Mouse (Mus musculus) forelimb bud, embryonic 11.5 days (tissue): ENCODE results near the gene Popdc3.
A peak's percentile ranks its signal among the peaks of the same experiment; 100 is the strongest.
"Not testable (repeated sequence)": the region's sequence is repeated elsewhere in the genome, so short reads cannot be mapped to it uniquely, and the experiment has no call there.

Experiments used
- DNase-seq: peaks from one replicate; pipeline ENCODE4 v3.0.0-alpha.2; 2012; ENCODE audit warnings: low read depth, low spot score

Gene Popdc3

DNA sequence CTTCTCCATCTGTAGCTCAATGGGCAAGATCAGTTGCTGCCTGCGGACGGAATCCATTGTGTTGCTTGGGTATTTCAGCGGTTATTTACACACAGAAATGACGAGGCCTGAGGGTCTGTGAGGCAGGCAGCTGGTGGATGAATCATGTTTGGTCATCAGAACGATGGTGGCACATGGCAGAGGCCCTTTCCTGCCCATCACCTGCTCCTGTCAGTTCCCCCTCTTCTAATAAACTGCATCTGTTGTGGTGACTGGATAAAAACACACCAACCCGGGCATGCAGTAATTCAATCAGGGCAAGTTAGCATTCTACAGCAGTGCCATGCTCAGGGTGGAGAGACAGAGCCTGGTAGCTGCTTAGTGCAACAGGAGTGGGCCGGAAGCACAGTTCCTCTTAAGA is 133.7 kb downstream of the Popdc3 start:
- no peak for DNase-seq

- DNase-seq: no peak
These were observed 137.0 kb downstream of the Popdc3 start for GRCm38 (mm10) chr10:45314865-45315264.

DNA sequence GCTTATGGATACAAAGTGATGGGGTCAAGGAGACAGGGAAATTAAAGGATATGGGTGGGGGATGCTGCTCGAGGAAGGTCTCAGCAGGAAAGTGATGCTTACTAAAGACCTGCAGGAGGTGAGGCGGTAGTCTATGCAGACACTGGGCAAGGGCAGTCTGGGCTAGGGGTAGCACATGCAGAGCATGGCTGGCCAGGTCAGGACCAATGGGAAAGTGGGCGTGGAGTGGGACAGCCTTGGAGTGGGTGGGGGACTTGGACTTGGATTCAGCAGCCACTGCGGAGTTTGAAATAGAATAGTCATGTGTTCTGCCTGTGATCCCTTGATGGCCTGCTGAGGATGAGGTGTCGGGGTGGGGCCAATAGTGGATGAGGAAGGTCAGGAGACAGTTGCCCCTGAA is 141.0 kb downstream of the Popdc3 start:
- no peak for DNase-seq

DNA sequence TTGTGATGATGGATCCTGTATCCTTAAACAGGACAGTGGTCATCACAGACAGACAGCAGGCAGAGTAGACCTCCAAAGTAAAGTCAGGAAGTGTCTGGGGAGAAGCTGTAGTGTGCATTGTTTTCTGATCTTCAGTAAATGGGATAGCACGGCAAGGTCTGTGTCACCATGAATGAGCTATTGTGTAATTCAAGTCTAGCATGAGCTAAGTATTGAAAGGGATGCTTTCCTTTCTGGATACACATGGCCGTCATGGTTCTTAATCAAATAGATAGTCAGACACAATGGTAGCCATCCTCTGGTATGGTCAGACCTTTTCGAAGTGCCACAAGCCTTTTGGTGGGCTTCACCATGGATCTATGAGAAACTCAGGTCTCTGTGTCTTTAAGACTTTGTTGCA is 142.4 kb downstream of the Popdc3 start:
- no peak for DNase-seq

- no peak for DNase-seq
These were observed 146.3 kb downstream of the Popdc3 start for GRCm38 (mm10) chr10:45324159-45324558.

DNA sequence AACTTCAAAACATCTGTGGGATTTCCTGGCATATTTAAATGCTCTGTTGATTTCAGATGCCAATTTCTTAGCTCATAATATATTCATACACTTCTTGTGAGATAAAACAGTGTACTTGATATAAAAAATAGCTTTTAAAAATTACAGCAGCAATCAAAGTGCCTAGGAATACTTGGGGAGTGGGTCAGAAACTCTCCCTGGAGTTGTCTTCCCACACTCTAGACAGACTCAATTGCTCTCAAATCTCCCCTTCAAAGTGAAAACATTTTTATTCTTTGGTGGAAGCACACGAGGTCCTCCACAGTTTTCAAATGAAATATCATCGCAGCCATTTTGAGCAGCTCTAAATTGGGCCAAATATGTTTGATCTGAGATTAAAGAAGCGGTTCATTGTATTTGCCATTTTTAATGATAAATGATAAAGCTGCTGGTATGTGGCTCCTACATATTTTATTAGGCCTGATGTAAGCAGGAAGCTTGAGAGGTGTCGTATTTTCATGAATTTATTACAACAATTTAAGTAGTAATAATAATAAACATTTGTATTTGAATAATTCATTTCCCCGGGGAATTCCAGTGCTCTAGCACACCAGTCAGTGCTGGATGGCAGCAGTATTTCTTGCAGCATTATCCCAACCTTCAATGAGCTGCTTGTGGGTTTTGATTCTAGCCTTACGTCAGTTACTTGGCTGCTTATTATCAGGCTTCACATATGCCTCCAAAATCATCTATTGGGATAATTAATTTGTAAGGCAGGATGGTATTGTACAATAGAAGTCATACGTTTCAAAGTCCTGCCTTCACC is 150.5 kb downstream of the Popdc3 start:
- no peak for DNase-seq

DNA sequence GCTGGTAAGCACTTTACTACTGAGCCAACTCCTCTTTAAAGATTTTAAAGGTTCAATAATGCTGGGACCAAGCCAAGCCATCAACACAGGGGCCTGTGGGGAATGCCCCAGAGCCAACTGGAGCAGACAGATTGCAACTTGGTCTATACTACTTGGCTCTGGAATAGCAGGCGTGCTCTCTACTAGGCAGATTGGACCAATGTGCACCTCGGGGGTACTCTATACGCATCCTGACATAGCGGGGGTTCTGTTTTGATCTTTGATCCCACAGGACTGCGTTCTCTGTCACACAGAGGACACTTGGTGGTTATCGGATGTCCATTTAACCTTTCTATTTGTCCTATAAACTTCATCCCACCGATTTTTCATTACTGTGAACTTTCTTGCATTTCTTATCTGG is 157.0 kb downstream of the Popdc3 start:
- no peak for DNase-seq

DNA sequence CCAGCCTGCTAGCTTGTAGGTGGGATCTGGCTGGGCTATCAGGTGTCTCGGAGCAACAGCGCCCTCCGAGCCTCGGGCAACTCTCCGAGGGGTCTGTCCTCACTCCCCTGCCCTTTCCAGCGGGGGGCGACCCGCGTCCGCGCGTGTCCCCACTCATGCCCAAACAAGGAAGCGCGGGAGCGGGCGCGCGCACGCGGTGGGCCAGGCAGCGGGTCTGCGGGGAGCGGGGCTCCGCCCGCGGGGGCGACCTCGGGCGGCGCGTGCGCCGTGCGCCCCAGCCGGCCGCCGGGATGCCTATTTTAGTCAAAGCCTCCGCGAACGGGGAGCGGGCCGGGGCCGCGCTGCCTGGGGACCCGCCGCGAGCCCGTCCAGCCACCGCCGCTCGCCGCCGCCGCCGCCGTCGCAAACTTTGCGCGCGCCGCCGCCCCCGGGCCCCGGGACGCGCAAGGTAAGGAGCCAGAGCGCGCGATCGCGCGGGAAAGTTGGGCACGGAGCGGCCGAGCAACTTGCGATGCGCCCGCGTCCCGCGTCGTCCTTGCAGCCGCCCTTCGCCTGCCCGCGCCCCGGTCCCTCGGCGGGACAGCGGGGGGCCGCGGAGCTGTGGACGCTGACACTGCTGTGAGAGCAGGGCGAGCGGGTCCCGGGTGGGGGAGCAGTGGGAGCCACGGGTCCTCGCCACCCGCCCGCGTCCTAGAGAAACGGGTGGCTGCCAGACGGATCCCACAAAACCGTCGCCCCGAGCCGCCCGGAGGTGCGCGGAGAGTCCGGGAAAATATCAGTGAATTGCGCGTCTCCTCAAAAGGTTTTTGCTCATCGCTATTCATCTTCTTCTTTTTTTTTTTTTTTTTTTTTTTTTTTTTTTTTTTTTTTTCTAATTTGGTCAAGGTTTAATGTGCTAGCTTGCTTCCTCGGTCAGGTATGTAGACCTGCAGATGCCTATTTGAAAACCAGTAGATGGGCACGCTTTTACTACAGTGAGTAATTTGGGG is 157.8 kb downstream of the Popdc3 start, which contains the start of gene Bves:
Gene Bves, plus strand, starts transcription at position 339 of the 989 bp plus-strand sequence.
- peak; percentile 57 for DNase-seq

DNA sequence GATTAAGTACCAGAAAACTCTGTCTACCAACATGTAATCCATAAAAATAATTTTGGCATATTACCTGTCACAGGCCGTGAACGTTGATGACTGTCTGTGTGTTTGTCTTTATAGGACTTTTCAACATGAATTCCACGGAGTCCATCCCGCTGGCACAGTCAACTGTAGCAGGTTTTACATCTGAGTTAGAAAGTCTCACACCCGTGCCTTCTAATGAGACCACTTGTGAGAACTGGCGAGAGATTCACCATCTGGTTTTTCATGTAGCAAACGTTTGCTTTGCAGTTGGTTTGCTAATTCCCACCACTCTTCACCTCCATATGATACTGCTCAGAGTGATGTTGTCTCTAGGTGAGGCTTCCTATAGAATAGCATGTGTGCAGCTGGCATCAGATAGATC is 161.2 kb downstream of the Popdc3 start:
- no peak for DNase-seq

- no peak for DNase-seq
These were observed 166.5 kb downstream of the Popdc3 start for GRCm38 (mm10) chr10:45344381-45344780.

DNA sequence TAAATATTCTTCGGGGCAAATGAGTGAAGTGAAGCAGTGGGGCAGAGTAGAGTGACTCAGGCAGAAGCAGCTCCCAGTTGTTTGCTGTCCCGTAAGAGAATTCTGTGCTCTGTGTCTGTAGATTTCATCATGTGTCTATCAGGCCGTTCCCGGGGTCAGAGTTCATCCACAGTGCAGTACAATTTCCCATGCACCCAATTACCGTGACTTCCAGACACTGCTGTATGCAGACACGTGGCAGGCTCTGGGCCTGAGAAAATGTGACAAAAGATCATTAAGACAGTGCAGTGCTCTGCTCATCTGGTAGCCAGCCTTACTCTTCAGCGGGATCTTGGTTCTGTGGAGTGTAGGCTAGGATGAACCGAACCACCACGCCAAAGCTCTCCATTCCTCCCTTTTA is 167.3 kb downstream of the Popdc3 start:
- DNase-seq: no peak

DNA sequence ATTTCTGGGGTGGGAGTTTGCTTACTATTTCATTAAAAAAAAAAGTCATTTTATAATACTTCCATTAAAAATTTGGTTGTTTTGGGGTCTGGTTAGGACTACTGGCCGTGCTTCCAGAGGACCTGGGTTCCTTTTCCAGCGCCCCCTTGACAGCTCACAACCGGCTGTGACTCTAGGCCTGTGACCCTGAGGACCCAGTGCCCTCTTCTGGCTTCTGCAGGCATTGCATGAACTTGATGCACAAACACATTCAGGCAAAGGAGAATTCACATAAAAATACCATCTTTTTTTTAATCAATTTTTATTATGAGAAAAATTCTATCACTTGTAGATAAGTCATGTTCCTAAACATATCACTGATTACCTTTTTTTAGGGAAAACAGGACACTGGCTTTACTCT is 170.2 kb downstream of the Popdc3 start:
- DNase-seq: not testable (repeated sequence)

GRCm38 (mm10) chr10:45356091-45356490 is 178.2 kb downstream of the Popdc3 start:
- DNase-seq: no peak

- DNase-seq: peak; percentile 33
These were observed 185.5 kb downstream of the Popdc3 start for GRCm38 (mm10) chr10:45363396-45363795.

DNA sequence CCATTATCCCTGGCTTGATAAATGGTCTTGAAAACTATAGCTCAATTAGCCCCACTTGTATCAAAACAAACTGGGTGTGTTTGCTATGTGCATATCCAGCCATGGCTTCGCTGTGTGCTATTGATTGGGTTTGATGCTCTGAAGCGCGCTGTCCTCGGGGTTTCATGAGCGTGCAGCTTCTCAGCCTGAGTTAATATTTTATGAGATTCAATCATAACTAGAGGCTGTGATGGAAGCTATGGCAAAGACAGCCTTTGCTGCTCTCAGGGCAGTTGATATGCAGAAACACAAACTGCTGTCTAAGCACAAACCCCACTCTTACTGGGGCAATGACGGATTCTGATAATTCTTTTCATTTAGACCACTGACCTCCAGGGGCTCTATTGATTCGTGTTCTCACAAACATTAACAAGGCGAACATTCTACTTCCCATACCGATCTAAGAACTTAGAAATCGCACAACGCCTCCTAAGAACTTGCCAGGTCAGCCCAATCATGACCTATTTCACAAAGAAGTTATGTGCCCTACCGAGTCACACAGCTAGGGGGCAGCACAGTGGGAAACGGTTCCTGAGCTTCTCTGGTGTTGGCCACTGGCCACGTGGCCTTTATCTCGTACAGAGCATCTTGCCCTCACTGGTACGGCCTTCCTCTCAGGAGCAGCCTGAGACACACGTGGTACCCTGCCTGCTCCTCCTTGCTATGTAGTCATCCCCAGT is 189.2 kb downstream of the Popdc3 start:
- no peak for DNase-seq
